Mouse (Mus musculus): ENCODE results near the gene Ccdc69. TPM values are rescaled to one million over a fixed set of nuclear protein-coding genes. Genes with fewer than 3 reads are reported as not detected.
A peak's percentile ranks its signal among the peaks of the same experiment; 100 is the strongest.
"Not testable (repeated sequence)": the region's sequence is repeated elsewhere in the genome, so short reads cannot be mapped to it uniquely, and the experiment has no call there.

Gene Ccdc69
- total and polyA plus RNA-seq, 3 experiments: 1.9 to 14.8 (median 9.5) TPM

- DNase-seq: peak; percentile 98
Observed at GRCm38 (mm10) chr11:55097463-55098188, 19.7 kb upstream of the Ccdc69 start, which contains the start of gene Gm2a. Gene Gm2a (plus strand): TSS chr11:55098115.

GRCm38 (mm10) chr11:55096731-55097462 lies 19.0 kb upstream of the Ccdc69 start:
- DNase-seq: no peak

DNA sequence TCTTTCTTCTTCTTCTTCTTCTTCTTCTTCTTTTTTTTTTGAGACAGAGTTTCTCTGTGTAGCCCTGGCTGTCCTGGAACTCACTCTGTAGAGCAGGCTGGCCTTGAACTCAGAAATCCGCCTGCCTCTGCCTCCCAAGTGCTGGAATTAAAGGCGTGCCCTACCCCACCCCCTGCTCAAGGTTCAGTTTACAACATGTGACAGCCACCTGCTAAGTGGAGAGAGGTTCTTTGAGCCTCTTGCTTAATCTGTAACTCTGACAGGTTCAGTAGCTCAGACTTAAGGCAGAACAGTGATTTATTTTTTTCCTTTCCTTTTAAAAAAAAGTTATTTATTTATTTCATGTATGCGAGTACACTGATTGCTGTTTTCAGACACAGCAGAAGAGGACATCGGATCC lies 18.4 kb upstream of the Ccdc69 start:
- DNase-seq: not testable (repeated sequence)

DNA sequence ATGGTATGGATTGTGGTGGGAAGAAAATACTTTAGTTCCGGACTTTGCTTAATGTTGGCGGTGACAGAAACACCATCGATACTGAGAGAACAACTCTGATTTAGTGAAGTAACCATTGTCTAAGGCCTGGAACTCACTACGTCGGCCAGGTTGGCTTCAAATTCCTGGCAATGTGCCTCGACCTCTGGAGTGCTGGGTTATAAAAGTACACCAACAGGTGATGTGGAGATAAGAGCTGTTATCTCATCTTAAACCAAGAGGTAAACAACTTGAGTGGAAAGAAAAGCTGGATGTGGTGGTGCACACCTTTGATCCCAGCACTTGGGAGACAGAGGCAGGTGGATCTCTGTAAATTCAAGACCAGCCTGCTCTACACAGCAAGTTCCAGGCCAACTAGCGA lies 15.2 kb upstream of the Ccdc69 start:
- no peak for DNase-seq

DNA sequence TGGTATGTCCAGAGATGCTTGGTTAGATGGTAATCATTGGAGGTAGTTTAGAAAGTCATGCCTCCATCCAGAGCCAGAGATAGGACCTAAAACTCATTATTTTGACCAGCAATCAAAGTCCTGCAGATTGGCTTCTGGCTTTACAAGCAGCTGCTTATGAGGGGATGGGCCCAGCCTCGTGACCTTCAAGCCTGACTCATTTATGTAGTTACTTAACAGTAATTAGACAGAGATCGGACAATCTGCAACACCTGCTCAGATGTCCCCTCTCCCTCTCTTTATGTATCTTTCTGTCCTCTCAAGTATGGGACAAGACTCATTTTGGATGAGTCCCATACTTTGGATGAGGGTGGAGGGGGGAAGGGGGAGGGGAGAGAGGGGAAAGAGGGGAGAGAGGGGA lies 12.0 kb upstream of the Ccdc69 start:
- no peak for DNase-seq

GRCm38 (mm10) chr11:55087006-55087405 lies 9.1 kb upstream of the Ccdc69 start:
- DNase-seq: peak; percentile 68

- no peak for DNase-seq
Observed at GRCm38 (mm10) chr11:55085396-55085795, 7.5 kb upstream of the Ccdc69 start.

GRCm38 (mm10) chr11:55084629-55085028 lies 6.7 kb upstream of the Ccdc69 start:
- DNase-seq: peak; percentile 81

GRCm38 (mm10) chr11:55081206-55081605 lies 3.3 kb upstream of the Ccdc69 start:
- DNase-seq: peak; percentile 63

DNA sequence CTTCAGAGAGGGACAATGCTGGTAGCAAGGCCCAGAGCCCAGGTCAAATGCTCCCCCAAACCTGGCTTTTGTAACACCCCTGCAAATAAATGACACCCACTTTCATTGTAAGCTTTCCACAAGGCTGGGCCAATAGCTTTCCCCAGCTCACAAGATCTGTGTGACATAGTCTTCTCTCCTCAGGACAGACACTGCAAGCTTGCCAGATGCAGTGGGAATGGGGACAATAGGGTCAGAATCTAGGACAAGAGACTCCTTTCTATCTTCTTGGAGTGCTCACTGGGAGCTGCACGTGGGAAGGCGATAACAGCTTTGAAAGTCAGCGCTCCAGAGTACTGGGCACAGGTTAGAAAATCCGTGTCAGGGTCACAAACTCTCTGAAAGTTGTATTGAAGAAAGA lies 1.2 kb upstream of the Ccdc69 start:
- DNase-seq: no peak

DNA sequence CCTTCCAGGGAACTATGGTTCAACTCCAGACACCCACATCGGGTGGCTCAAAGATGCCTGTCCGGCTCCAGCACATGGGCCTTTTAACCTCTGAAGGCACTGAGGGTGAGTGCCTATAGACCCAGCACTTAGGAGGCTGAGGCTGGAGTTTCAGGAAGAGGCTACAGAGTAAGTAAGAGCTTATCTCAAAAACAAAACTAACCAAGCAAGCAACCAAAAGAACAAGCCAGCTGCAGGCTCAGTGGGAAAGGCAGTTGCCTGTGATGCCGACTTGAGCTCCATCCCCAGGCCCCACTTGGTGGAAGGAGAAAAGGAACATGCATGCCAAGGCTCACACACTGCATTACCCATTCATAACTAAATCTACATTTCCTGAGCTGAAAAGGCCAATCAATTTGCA lies 571 bp upstream of the Ccdc69 start:
- DNase-seq: no peak

DNA sequence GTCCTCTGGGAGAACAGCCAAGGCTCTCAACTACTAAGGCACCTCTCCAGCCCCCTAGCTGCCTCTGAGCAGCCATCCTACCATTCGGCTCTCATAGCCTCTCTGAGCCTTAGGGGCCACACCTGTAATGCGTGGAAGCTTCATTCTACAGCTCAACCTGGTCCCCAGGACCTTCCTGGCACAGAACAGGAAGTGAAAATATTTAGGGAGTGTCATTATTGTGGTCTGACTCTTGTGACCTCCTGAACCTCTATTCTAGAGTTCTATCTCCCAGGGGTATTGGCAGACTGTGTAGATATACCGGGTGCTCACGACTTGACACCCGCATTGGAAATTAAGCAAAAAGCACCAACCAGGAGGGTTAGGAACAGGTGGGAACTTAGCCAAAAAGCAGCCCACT lies 1.7 kb downstream of the Ccdc69 start:
- no peak for DNase-seq

DNA sequence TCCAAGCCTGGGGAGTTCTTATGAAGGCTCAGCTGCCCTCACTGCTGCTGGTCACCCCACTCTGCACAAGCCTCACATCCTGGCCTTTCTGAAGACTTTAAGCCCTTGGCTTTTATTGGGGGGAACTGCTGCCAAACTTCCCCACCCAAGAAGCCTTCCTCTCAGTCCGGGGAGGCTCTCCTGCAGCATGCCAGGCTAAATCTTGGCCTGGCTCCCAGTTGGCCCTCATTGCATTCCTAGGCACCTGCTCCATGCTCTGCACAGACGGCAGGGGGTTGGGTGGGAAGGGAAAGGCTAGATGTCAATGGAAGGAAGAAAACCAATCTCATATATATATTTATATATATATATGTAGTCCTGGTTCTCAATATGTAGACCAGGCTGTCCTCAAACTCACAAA lies 2.3 kb downstream of the Ccdc69 start:
- DNase-seq: peak; percentile 63

- no peak for DNase-seq
Observed at GRCm38 (mm10) chr11:55073191-55073590, 4.7 kb downstream of the Ccdc69 start.

- DNase-seq: no peak
Observed at GRCm38 (mm10) chr11:55072467-55072866, 5.5 kb downstream of the Ccdc69 start.

GRCm38 (mm10) chr11:55071344-55071743 lies 6.6 kb downstream of the Ccdc69 start:
- no peak for DNase-seq

DNA sequence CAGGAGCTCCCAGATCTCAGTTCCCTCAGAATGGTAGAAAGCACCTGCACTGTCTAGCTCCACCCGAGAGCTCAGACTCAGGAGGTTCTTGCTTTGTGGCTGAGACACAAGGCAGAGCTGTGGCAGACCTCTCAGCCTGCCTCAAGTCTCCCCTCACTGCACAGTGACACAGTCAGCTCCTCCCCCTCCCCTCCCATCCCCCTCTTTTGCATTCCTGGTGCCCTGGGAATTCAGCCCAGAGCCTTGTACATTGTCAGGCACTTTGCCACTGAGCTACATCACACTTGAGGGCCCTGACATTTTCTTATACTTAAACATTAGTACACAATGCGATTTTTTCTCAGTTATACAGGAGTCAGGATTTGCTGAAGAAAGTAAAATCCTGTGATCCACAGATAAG lies 8.9 kb downstream of the Ccdc69 start:
- no peak for DNase-seq

DNA sequence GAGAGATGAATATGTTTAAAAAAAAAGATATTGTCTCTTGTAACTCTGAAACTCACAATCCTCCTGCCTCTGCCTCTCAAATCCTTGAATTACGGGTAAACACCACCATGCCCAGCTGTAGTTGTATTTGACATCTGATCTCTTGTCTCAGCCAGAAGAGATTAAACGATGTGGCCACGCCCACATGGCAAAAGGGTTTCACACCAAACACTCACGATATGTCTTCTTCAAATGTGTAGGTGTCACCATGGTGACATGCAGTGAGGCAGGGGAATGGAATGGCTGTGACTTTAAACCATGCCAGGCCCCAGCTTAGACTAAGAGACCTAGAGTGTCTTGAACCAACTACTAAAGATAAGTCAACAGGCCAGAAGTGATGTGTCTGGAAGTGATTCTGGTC lies 11.0 kb downstream of the Ccdc69 start:
- DNase-seq: no peak

- peak; percentile 53 for DNase-seq
Observed at GRCm38 (mm10) chr11:55062856-55063255, 15.1 kb downstream of the Ccdc69 start.

- no peak for DNase-seq
Observed at GRCm38 (mm10) chr11:55060802-55061201, 17.1 kb downstream of the Ccdc69 start.

- no peak for DNase-seq
Observed at GRCm38 (mm10) chr11:55057511-55057910, 20.4 kb downstream of the Ccdc69 start.

DNA sequence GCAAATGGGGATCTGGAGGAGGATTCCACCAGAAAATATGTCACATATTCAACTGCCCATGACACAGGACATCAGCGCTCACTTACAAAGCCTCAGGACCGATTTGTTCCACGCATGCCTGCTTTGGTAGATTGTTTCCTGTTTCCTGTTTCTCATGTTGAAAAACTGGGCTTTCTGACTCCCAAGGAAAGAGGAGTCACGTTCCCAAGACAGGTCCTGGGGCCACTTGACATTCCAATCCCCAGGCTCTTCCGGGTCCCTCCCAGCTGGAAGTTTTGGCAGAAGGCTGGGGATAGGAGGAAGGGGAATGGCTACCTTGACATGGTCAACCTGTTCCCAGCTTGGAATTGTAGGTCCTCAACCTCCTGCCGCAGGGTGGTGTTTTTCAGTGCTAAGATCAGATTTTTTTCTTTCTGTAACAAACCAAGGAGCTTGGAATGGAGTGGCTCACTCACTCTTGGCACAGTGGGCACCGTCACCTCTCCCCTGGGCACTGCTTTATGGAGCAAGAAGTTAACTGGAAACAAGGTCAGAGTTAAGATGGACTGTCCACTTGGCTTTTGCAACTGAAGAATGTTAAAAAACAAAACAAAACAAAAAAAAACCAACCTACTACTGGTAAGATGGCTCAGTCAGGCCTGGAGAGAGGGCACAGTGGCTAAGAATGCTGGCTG lies 27.0 kb downstream of the Ccdc69 start:
- peak; percentile 39 for DNase-seq

DNA sequence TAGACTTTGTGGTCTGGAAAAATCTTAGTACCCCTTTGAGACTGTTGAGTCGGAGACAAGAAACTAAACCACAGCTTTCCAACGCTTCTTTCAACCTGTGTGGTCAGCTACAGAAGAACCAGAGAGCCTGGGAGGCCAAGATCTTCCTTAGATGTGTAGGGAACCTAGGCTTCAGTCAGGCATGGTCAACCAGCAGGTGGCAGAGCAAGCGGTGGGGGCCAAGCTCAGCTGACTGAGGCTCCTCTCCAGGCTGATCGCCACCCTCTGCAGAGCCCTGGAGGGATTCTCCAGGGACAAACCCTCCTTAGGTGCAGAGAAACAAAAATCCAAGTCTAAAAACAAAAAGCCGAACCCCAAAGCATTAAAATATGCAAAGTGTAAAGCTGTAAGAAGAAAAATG lies 31.3 kb downstream of the Ccdc69 start:
- peak; percentile 78 for DNase-seq
